Mouse (Mus musculus) intestine, postnatal 0 days (tissue): ENCODE results near the gene Ppbp. TPM values are rescaled to one million over a fixed set of nuclear protein-coding genes. Genes with fewer than 3 reads are reported as not detected.
"Not testable (repeated sequence)": the region's sequence is repeated elsewhere in the genome, so short reads cannot be mapped to it uniquely, and the experiment has no call there.

Source experiments
- ATAC-seq: fragments of 200-750 bp; cut with Nextera tagmentation; 2 replicates; pipeline ENCODE4 v1.8.0; 2017; ENCODE audit warnings: mild to moderate bottlenecking, moderate TSS enrichment, moderate library complexity
- H3K27ac ChIP-seq: fragments of 300-500 bp; sonication (generic); 2 replicates; pipeline ENCODE4 v1.5.1; 2014; ENCODE audit warnings: mild to moderate bottlenecking, low read depth, low read length, moderate library complexity
- H3K27me3 ChIP-seq: fragments of 300-500 bp; sonication (generic); replicated peaks from 2 replicates; pipeline ENCODE4 v1.6.1; 2014; ENCODE audit warnings: low read length, mixed read lengths; ENCODE audit not compliant: control insufficient read depth, insufficient read depth
- H3K36me3 ChIP-seq: fragments of 300-500 bp; sonication (generic); 2 replicates; pipeline ENCODE4 v1.6.1; 2014; ENCODE audit warnings: mild to moderate bottlenecking, moderate library complexity; ENCODE audit not compliant: control insufficient read depth, insufficient read depth
- H3K4me1 ChIP-seq: fragments of 300-500 bp; sonication (generic); replicated peaks from 2 replicates; pipeline ENCODE4 v1.6.1; 2014; ENCODE audit warnings: antibody characterized with exemption, low read length, mixed read lengths; ENCODE audit not compliant: control insufficient read depth, insufficient read depth
- H3K4me2 ChIP-seq: fragments of 300-500 bp; sonication (generic); replicated peaks from 2 replicates; pipeline ENCODE4 v1.6.1; 2014; ENCODE audit warnings: low read depth, mild to moderate bottlenecking, moderate library complexity
- H3K4me3 ChIP-seq: fragments of 300-500 bp; sonication (generic); 2 replicates; pipeline ENCODE4 v1.5.1; 2014; ENCODE audit warnings: low read depth, low read length
- H3K9ac ChIP-seq: fragments of 300-500 bp; sonication (generic); 2 replicates; pipeline ENCODE4 v1.6.1; 2014; ENCODE audit warnings: mild to moderate bottlenecking, low read depth, low read length
- H3K9me3 ChIP-seq: fragments of 300-500 bp; sonication (generic); 2 replicates; pipeline ENCODE4 v1.6.1; 2016; ENCODE audit warnings: mixed run types; ENCODE audit not compliant: control insufficient read depth
- CTCF ChIP-seq: sonication (generic); IDR thresholded peaks from 2 replicates; pipeline ENCODE4 v1.5.1; 2016; ENCODE audit warnings: low read depth, mild to moderate bottlenecking, control low read depth, antibody characterized with exemption, moderate library complexity
- WGBS: fragments of 180-500 bp; shearing (Covaris S2); extraction: QIAGEN DNeasy Blood & Tissue Kit; methylation state at CpG from one replicate; pipeline ENCODE4 v1.1.7; 2014; 5-methylcytosine and 5-hydroxymethylcytosine counted together
- polyA plus RNA-seq: library from polyadenylated mRNA; unstranded; fragments of >200 nt; fragmentation: Nextera tagmentation; extraction: Ambion mirVana; gene quantifications from 2 replicates; pipeline ENCODE4 v1.2.1, GENCODE M21; 2015

Ppbp gene
- polyA plus RNA-seq, 1 experiment from 2014 or later, result 0.56 TPM

- H3K9me3 ChIP-seq, result no peaks in the 10 kb centered on the region
- no peak for TF ChIP-seq CTCF
- WGBS, result 80% methylated on average over 3 of the region's 3 CpGs
- no peak for ATAC-seq
- H3K4me2 ChIP-seq, result no peak overlapping the region
- H3K27ac ChIP-seq, result no peak overlapping the region
- H3K27me3 ChIP-seq, result no peaks in the 10 kb centered on the region
- no peaks in the 10 kb centered on the region; the same call in 1 of the 2 replicates for H3K4me1 ChIP-seq
- H3K36me3 ChIP-seq, result no peaks in the 10 kb centered on the region
- no peak overlapping the region for H3K4me3 ChIP-seq
- H3K9ac ChIP-seq, result no peak overlapping the region
Measured at GRCm38 (mm10) chr5:90783697-90784096, 15.4 kb downstream of the Ppbp start.

DNA sequence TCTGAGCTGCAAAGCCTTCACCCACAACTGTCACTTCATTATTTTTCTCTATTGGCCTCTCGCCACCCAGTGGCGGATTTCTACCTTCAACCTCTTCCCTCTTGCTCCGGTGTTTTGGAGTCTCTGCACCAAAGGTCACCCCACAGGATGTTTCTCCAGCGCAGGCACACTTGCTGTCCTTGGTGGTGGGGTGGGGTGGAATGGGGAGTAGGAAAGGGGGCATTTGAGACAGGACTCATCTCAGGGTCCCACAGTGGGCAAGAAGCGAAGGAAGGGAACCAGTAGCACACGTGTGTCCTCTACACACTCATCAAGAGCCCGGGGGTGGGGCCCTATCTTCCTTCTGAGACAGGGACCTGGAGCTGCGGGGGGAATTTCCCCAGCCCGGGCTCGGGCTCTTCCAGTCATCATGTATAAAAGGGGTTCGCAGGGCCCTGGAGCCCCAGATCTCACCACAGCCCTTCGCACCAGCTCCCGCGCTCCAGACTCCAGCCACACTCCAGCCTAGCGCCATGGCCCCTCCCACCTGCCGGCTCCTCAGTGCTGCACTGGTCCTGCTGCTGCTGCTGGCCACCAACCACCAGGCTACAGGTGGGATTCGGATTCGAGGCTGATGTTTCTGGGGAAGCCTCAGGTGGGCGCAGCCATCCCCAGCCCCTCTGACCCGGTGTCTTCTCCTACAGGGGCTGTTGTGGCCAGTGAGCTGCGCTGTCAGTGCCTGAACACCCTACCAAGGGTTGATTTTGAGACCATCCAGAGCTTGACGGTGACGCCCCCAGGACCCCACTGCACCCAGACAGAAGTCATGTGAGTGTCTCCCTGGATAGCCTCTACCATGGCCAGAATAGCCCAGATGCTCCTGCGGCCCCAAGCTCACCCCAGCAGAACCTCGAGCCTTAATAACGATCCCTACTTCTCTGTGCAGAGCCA lies 17.6 kb downstream of the Ppbp start, which contains the start of gene Cxcl3:
Gene Cxcl3, plus strand, starts transcription at position 445 of the 930 bp plus-strand sequence.
- Histone ChIP-seq H3K4me1 (no peaks in the 10 kb centered on the region; the same call in 1 of the 2 replicates), H3K9me3 (no peaks in the 10 kb centered on the region), H3K36me3 (no peaks in the 10 kb centered on the region), H3K27ac (no peak within 1 kb of the TSS), H3K9ac (no peak within 1 kb of the TSS), H3K27me3 (no peaks in the 10 kb centered on the region), H3K4me3 (peak within 1 kb of the TSS; percentile 24), H3K4me2 (peak within 1 kb of the TSS; percentile 65)
- WGBS, result 18% methylated on average over 25 of the region's 26 CpGs
- ATAC-seq, result peak; percentile 51
- peak; percentile 73 for TF ChIP-seq CTCF

- no peak for ATAC-seq
- H3K4me2 ChIP-seq, result no peak overlapping the region
- H3K36me3 ChIP-seq, result no peaks in the 10 kb centered on the region
- 76% methylated on average over 4 of the region's 4 CpGs for WGBS
- H3K9me3 ChIP-seq, result no peaks in the 10 kb centered on the region
- no peak overlapping the region for H3K9ac ChIP-seq
- H3K27me3 ChIP-seq, result no peaks in the 10 kb centered on the region
- no peak overlapping the region for H3K4me3 ChIP-seq
- H3K4me1 ChIP-seq, result no peaks in the 10 kb centered on the region; the same call in 1 of the 2 replicates
- TF ChIP-seq CTCF, result peak; percentile 62
- H3K27ac ChIP-seq, result no peak overlapping the region
Measured at GRCm38 (mm10) chr5:90788114-90788513, 19.8 kb downstream of the Ppbp start.

DNA sequence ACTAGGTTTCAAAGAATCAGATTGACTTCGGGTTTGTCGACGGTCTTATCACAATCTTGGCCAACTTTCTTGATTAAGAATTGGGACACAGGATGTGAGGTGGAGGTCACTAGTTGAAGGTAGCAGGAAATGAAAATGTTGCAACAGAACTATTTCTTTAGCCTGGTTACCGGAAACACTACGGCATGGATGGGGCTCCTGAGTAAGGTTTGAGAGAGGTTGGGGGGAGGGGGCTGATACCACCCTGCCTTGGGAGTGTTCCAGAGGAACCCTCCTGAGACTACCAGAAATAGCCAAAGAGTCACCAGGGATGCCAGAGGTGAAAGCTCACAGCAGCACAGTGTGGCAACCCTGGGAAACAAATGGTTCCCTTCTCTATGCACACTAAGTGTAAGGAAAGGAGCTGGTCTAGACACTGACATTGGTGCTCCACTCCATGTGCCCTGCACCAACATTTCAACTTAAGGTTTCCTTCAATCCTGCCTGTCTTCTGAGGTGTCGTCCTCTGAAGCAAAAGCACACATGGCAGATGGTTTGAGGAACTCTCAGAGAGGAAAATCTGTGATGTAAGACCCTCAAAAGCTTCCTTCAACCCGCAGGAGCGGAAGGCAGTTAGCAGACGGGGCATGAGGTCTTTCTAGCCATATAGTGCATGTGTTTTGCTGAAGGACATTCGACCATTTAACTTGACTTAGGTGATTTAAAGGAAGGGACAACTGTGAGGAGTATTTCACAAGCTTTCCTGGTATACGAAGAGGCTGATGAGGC lies 21.2 kb downstream of the Ppbp start:
- WGBS, result 72% methylated on average over 11 of the region's 11 CpGs
- ATAC-seq, result no peak
- no peak overlapping the region for H3K4me2 ChIP-seq

DNA sequence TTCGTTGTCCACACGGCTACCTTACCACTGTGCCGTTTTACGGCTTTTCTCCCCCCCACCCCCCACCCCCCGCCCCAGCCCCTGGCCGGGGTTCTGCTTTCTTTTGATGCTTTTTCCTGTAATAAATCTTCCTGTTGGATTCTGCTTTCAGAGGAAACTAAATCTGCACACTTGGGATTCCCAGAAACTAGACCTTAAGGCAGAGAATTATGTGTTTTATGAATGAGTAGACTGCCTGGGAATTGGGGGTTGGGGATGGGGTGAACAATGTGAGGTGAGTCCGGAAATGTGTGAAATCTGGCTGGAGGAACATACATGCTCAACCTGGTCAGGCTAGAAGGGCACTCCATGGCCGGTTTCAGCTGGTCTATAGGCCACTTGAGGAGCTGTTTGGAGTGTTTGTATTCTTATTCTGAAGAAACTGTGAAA lies 21.8 kb downstream of the Ppbp start:
- H3K9me3 ChIP-seq, result no peaks in the 10 kb centered on the region
- H3K4me3 ChIP-seq, result no peak overlapping the region
- no peak for ATAC-seq
- H3K9ac ChIP-seq, result no peak overlapping the region
- no peak overlapping the region for H3K27ac ChIP-seq
- no peaks in the 10 kb centered on the region for H3K36me3 ChIP-seq
- TF ChIP-seq CTCF, result no peak
- no peak overlapping the region for H3K4me2 ChIP-seq
- H3K27me3 ChIP-seq, result no peaks in the 10 kb centered on the region
- 47% methylated on average over 8 of the region's 8 CpGs for WGBS
- H3K4me1 ChIP-seq, result no peaks in the 10 kb centered on the region; the same call in 1 of the 2 replicates

More for the DNA sequence above, 21.2 kb downstream of the Ppbp start:
- no peak for TF ChIP-seq CTCF
- Histone ChIP-seq H3K27me3 (no peaks in the 10 kb centered on the region), H3K4me1 (no peaks in the 10 kb centered on the region; the same call in 1 of the 2 replicates), H3K27ac (no peak overlapping the region), H3K9ac (no peak overlapping the region), H3K36me3 (no peaks in the 10 kb centered on the region), H3K4me3 (no peak overlapping the region), H3K9me3 (no peaks in the 10 kb centered on the region)

- Histone ChIP-seq H3K4me3 (no peak within 1 kb of the TSS), H3K9me3 (no peaks in the 10 kb centered on the region), H3K9ac (no peak within 1 kb of the TSS), H3K36me3 (no peaks in the 10 kb centered on the region), H3K4me2 (no peak within 1 kb of the TSS), H3K27me3 (no peaks in the 10 kb centered on the region), H3K27ac (no peak within 1 kb of the TSS), H3K4me1 (no peaks in the 10 kb centered on the region)
- no peak for ATAC-seq
- no peak for TF ChIP-seq CTCF
- WGBS, result 28% methylated on average over 5 of the region's 5 CpGs
Measured at GRCm38 (mm10) chr5:90794195-90794625, 25.9 kb downstream of the Ppbp start, which contains the start of gene Cxcl15. Gene Cxcl15, plus strand, starts transcription at chr5:90794534.

DNA sequence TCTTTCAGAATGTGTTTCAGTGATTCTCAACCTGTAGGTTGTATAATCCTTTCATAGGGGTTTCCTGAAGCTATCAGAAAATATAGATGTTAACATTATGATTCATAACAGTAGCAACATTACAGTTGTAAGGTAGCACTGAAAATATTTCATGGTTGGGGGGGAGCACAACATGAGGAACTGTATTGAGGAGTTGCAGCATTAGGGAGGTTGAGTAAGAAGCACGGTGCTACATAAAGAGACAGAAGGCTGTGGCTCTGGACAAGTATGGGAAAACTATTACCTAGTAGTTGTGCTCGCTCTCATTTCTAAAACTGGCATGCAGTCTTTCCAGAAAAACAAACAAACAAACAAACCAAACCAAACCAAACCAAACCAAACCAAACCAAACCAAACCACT lies 27.1 kb downstream of the Ppbp start:
- not testable (repeated sequence) for H3K9ac ChIP-seq, H3K4me1 ChIP-seq, H3K4me2 ChIP-seq, ATAC-seq, H3K36me3 ChIP-seq, H3K27ac ChIP-seq, H3K9me3 ChIP-seq, H3K27me3 ChIP-seq, H3K4me3 ChIP-seq
- WGBS, result 92% methylated on average over 2 of the region's 2 CpGs
